1 mouse cellular context compared by ENCODE assay signal in the genomic region with DNA sequence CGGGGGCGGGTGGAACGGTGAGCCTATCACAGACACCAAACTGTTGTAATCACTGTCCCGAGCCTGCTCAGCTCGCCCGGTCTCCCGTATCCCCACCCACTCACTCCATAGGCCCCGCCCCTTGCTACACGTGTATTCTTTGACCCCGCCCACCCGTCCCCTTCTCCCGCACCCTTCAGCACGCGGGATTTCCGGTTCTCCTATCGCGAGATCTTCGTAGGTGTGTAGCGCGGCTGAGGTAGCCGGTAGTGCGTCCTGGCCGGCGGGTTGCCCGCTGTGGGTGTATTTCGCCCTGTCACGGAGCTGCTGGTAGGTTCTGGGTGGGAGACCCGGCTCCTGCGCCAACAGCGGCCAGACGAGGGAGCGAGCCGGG.
A peak's percentile ranks its signal among the peaks of the same experiment; 100 is the strongest.
TF ChIP-seq lines count a peak whose summit lies in the region.

Gene Nmd3, plus strand, starts transcription at position 172 of the 373 bp plus-strand sequence.

TF ChIP-seq in CH12.LX, 34 proteins besides CTCF, POLR2A, EP300 and RAD21 (continued from another document):
- peak; percentile 70 for TF ChIP-seq MXI1 (IDR thresholded peaks at IDR 0.05; ENCODE audit: low read depth, low read length)
- no peak for TF ChIP-seq GABPA (IDR thresholded peaks at IDR 0.05; ENCODE audit: insufficient replicate concordance, low read depth, low read length)
- TF ChIP-seq ZNF384 (IDR thresholded peaks at IDR 0.05; ENCODE audit: low read depth, low read length) = no peak
- TF ChIP-seq MYC (IDR thresholded peaks at IDR 0.05; ENCODE audit: low read depth, low read length) = peak; percentile 27; the same call in 1 of the 2 replicates
- no peak for TF ChIP-seq E2F4 (IDR thresholded peaks at IDR 0.05; ENCODE audit: insufficient replicate concordance, low read depth, low read length)
- TF ChIP-seq IRF4 (IDR thresholded peaks at IDR 0.05; ENCODE audit: low read depth, low read length) = peak; percentile 28; the same call in 1 of the 2 replicates
- peak; percentile 59; the same call in 1 of the 2 replicates for TF ChIP-seq NRF1 (IDR thresholded peaks at IDR 0.05; ENCODE audit: low read depth, low read length)
- TF ChIP-seq ZKSCAN1 (IDR thresholded peaks at IDR 0.05; ENCODE audit: borderline replicate concordance, low read depth, low read length) = no peak
- TF ChIP-seq JUND (conservative IDR thresholded peaks at IDR 0.05; ENCODE audit: low read depth, low read length) = no peak
- 0 out of 2 replicates have a peak, but pooled peaks have one; percentile 27 for TF ChIP-seq SIN3A (IDR thresholded peaks at IDR 0.05; ENCODE audit: low read length)
- TF ChIP-seq ZC3H11A (IDR thresholded peaks at IDR 0.05; ENCODE audit: low read depth, low read length) = no peak
- no peak for TF ChIP-seq USF2 (conservative IDR thresholded peaks at IDR 0.05; ENCODE audit: low read depth, low read length)
- TF ChIP-seq CHD2 (IDR thresholded peaks at IDR 0.05; ENCODE audit: low read length) = peak; percentile 98
- TF ChIP-seq RCOR1 (conservative IDR thresholded peaks at IDR 0.05; ENCODE audit: low read depth, low read length) = no peak
- TF ChIP-seq ZMIZ1 (IDR thresholded peaks at IDR 0.05; ENCODE audit: low read depth, low read length) = peak; percentile 90; the same call in 1 of the 2 replicates
